Mouse (Mus musculus) neural tube, embryonic 13.5 days (tissue): Measurements from ENCODE around the gene Nckap5. TPM values are rescaled to one million over a fixed set of nuclear protein-coding genes. Genes with fewer than 3 reads are reported as not detected.
A peak's percentile ranks its signal among the peaks of the same experiment; 100 is the strongest.

Source experiments
- ATAC-seq: fragments of 200-750 bp; cut with Nextera tagmentation; 2 replicates; pipeline ENCODE4 v1.8.0; 2017; ENCODE audit warnings: low read depth, mild to moderate bottlenecking, moderate TSS enrichment, moderate library complexity
- H3K27ac ChIP-seq: fragments of 300-500 bp; sonication (generic); replicated peaks from 2 replicates; pipeline ENCODE4 v1.5.1; 2015; ENCODE audit warnings: moderate library complexity, mild to moderate bottlenecking, inconsistent platforms
- H3K27me3 ChIP-seq: fragments of 300-500 bp; sonication (generic); 2 replicates; pipeline ENCODE4 v1.6.1; 2015; ENCODE audit warnings: mild to moderate bottlenecking, inconsistent platforms
- H3K36me3 ChIP-seq: fragments of 300-500 bp; sonication (generic); 2 replicates; pipeline ENCODE4 v1.6.1; 2015; ENCODE audit warnings: mild to moderate bottlenecking, inconsistent platforms
- H3K4me1 ChIP-seq: fragments of 300-500 bp; sonication (generic); replicated peaks from 2 replicates; pipeline ENCODE4 v1.6.1; 2015; ENCODE audit warnings: inconsistent platforms
- H3K4me2 ChIP-seq: fragments of 300-500 bp; sonication (generic); 2 replicates; pipeline ENCODE4 v1.6.1; 2015; ENCODE audit warnings: inconsistent platforms, mild to moderate bottlenecking, moderate library complexity
- H3K4me3 ChIP-seq: fragments of 300-500 bp; sonication (generic); 2 replicates; pipeline ENCODE4 v1.5.1; 2015; ENCODE audit warnings: mild to moderate bottlenecking, inconsistent platforms
- H3K9ac ChIP-seq: fragments of 300-500 bp; sonication (generic); 2 replicates; pipeline ENCODE4 v1.6.1; 2015; ENCODE audit warnings: moderate library complexity, mild to moderate bottlenecking, inconsistent platforms
- H3K9me3 ChIP-seq: fragments of 300-500 bp; sonication (generic); 2 replicates; pipeline ENCODE4 v1.6.1; 2016; ENCODE audit warnings: inconsistent platforms
- WGBS: fragments of 180-500 bp; shearing (Covaris S2); methylation state at CpG from one replicate; pipeline ENCODE4 v1.1.7; 2015; 5-methylcytosine and 5-hydroxymethylcytosine counted together
- polyA plus RNA-seq: library from polyadenylated mRNA; unstranded; fragments of >200 nt; fragmentation: Nextera tagmentation; extraction: Ambion mirVana; gene quantifications from 2 replicates; pipeline ENCODE4 v1.2.1, GENCODE M21; 2015

The Nckap5 gene
- polyA plus RNA-seq, 1 experiment from 2014 or later, result 18.3 TPM

DNA sequence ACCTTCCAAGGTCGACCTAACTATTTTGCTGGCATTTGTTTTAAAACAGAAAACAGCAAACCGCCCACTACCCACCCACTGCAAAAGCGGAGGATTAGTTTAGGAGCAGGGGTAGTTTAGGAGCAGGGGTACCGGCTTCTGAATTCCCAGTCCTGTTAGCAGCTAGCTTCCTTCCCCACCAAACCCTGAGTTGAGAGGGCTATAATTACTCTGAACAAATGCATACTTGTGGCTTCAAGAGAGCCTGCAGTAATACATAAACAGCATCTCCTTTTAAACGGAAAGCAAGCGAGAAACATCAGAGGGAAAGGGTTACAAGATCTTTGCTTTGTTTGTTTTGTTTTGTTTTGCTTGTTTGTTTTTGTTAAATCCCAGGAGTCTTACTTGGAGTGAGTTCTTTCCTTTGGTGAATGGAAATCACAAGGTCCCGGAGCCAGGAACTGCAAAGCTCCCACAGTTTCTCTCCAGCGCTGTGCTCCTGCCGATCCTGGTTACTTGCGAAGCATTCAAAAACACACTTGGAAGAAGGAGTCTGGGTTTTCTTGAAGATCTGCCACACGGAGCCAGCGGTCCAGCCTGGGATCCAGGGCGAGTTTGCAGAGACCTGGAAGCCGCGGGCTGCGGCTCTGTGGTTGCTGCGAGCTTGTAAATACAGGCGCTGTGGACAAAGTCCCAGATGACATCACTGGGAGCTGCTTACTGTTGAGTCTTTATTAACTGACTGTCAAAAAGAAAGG, 92.9 kb downstream of the Nckap5 start:
- H3K27ac ChIP-seq, result peak overlapping the region; percentile 77
- ATAC-seq, result peak; percentile 82
- no peaks in the 10 kb centered on the region for H3K36me3 ChIP-seq
- no peaks in the 10 kb centered on the region; the same call in 1 of the 2 replicates for H3K27me3 ChIP-seq
- peak overlapping the region; percentile 43 for H3K4me3 ChIP-seq
- H3K4me1 ChIP-seq, result peaks cover 49% of the 10 kb centered on the region
- H3K9me3 ChIP-seq, result no peaks in the 10 kb centered on the region
- peak overlapping the region; percentile 67 for H3K9ac ChIP-seq
- H3K4me2 ChIP-seq, result peak overlapping the region; percentile 72
- WGBS, result 3% methylated on average over 18 of the region's 18 CpGs

GRCm38 (mm10) chr1:126731691-126732090, 98.9 kb downstream of the Nckap5 start:
- no peak for ATAC-seq
- H3K4me3 ChIP-seq, result no peak overlapping the region
- H3K27ac ChIP-seq, result no peak overlapping the region
- no peaks in the 10 kb centered on the region for H3K36me3 ChIP-seq
- no peak overlapping the region for H3K9ac ChIP-seq
- no peaks in the 10 kb centered on the region; the same call in 1 of the 2 replicates for H3K27me3 ChIP-seq
- peaks cover 28% of the 10 kb centered on the region for H3K4me1 ChIP-seq
- no peaks in the 10 kb centered on the region for H3K9me3 ChIP-seq
- H3K4me2 ChIP-seq, result no peak overlapping the region

DNA sequence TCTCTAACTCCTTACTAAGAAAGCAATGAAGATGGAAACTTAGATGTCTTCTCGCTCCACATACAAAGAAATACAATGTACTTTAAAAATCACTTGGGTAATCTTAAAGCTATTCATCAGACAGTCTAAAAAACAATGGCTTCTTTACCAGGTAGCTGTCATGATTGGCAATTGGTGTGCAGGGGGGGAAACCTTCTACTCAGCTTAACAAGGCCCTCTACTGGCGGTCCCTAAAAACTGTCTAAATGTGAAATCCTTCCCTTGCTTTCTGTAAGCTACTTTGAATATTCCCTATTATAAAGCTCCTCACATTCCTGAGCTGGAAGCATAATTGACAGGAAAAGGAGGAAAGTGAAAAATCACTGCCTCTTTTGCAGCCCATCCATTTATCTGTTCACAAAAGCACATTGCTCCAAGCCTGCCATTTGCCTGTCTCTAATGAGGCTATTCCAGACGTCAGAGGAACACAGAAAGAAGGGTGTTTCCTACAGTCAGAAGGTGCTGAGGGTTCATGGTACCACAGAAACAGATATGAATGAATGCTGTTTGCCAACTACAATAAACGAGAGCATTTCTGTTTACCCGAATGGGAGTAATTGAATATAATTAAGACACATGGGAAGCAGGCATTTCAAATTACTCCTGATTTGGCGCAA, 104.1 kb downstream of the Nckap5 start:
- Histone ChIP-seq H3K27ac (peak overlapping the region; percentile 29), H3K9ac (no peak overlapping the region), H3K4me2 (no peak overlapping the region), H3K4me3 (no peak overlapping the region), H3K27me3 (no peaks in the 10 kb centered on the region), H3K36me3 (no peaks in the 10 kb centered on the region), H3K9me3 (no peaks in the 10 kb centered on the region), H3K4me1 (peaks cover 21% of the 10 kb centered on the region)
- ATAC-seq, result no peak; the same call in 1 of the 2 replicates
- 28% methylated on average over 6 of the region's 6 CpGs for WGBS

DNA sequence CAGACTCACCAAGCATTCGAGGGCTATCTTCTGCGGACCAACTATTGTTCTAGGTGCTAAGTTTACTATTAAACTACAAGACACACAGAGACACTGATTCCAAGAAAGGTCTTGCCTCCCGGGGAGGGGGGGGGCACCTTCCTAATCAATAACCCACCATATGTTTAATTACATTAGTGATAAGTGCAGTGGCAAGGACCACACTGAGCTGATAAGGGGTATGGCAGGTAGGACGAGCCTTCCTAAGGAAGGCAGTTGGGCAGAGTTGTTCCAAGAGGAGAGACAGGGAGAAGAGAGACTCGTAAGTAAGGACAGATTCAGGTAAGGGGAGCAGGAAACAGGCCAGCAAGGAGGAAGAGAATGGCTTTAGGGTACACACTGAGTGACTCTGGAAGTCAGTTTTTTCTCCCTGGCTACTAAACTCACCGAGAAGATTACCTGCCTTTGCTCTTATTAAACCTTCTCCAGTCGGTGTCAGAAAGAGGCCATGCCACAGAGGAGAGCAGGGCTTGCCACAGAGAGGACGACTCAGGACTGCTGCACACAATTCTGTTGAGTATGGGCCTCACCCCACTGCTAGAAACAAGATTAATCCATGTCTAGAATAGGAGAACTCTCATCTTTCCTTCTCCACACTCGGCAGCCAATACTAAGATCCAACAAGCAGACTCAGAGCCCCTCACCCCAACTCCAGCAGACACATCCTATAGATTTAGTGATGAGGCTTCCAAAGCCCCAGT, 104.8 kb downstream of the Nckap5 start:
- Histone ChIP-seq H3K9me3 (no peaks in the 10 kb centered on the region), H3K4me3 (no peak overlapping the region), H3K4me2 (no peak overlapping the region), H3K4me1 (peaks cover 21% of the 10 kb centered on the region), H3K27ac (0 out of 2 replicates have a peak overlapping the region, but pooled peaks have one; percentile 7), H3K27me3 (no peaks in the 10 kb centered on the region), H3K9ac (no peak overlapping the region), H3K36me3 (no peaks in the 10 kb centered on the region)
- ATAC-seq, result no peak
- WGBS, result 68% methylated on average over 9 of the region's 9 CpGs

GRCm38 (mm10) chr1:126721917-126722316, 108.7 kb downstream of the Nckap5 start:
- Histone ChIP-seq H3K9ac (no peak overlapping the region), H3K36me3 (no peaks in the 10 kb centered on the region), H3K4me1 (peaks cover 15% of the 10 kb centered on the region), H3K27ac (no peak overlapping the region; the same call in 1 of the 2 replicates), H3K27me3 (no peaks in the 10 kb centered on the region), H3K9me3 (no peaks in the 10 kb centered on the region), H3K4me3 (no peak overlapping the region), H3K4me2 (no peak overlapping the region)
- ATAC-seq, result no peak
- 87% methylated on average over 1 of the region's 1 CpGs for WGBS

GRCm38 (mm10) chr1:126719733-126720348, 110.8 kb downstream of the Nckap5 start:
- Histone ChIP-seq H3K4me1 (no peaks in the 10 kb centered on the region), H3K4me2 (no peak overlapping the region), H3K36me3 (no peaks in the 10 kb centered on the region), H3K9me3 (0 out of 2 replicates have a peak, but pooled peaks cover 5% of the 10 kb centered on the region), H3K4me3 (no peak overlapping the region), H3K27ac (no peak overlapping the region), H3K9ac (no peak overlapping the region), H3K27me3 (no peaks in the 10 kb centered on the region)
- no peak for ATAC-seq
- WGBS, result 78% methylated on average over 5 of the region's 5 CpGs

DNA sequence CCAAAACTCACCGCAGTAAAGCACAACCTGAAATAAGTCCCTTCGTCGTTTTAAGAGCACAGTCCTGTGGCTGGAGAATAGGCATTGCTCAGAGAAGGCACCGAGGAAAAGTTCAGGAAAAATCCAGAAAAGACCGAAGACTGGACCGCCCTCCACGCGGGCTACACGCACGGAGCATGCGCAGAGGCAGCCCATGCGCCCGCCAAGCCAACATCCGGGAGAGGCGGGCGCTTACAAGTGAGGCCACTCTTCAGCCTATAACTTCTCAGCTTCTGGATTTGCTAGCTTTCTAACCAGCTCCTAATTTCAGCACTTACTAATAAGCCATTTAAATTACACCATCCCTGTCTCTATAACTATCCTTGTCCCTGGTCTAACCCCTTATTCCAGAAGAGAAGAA, 124.0 kb downstream of the Nckap5 start:
- Histone ChIP-seq H3K9me3 (no peaks in the 10 kb centered on the region), H3K36me3 (no peaks in the 10 kb centered on the region), H3K27me3 (no peaks in the 10 kb centered on the region), H3K4me2 (no peak overlapping the region), H3K9ac (no peak overlapping the region), H3K4me1 (peaks cover 8% of the 10 kb centered on the region; the same call in 1 of the 2 replicates), H3K4me3 (no peak overlapping the region), H3K27ac (no peak overlapping the region)
- ATAC-seq, result no peak
- 94% methylated on average over 16 of the region's 16 CpGs for WGBS

DNA sequence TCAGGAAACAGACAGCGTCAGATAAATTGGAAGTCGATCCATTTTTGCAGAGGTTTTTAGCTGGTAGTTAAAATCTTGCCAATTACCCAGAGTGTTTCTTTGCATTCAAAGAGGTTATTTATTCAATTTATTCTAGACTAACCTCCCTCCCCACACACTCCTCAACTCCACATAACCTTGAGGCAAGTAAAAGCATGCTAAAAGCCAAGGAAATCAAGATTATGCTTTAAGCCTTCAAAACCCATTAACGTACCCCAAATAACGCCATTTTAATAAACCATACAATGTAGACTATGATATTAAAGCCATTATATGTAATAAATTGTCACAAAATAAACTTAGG, 129.7 kb downstream of the Nckap5 start:
- WGBS, result 51% methylated on average over 4 of the region's 4 CpGs
- H3K27me3 ChIP-seq, result no peaks in the 10 kb centered on the region
- peak overlapping the region; percentile 84 for H3K27ac ChIP-seq
- no peaks in the 10 kb centered on the region for H3K36me3 ChIP-seq
- peak; percentile 37; the same call in 1 of the 2 replicates for ATAC-seq
- no peak overlapping the region for H3K9ac ChIP-seq
- peaks cover 13% of the 10 kb centered on the region for H3K4me1 ChIP-seq
- H3K4me3 ChIP-seq, result no peak overlapping the region
- no peaks in the 10 kb centered on the region for H3K9me3 ChIP-seq
- peak overlapping the region; percentile 36 for H3K4me2 ChIP-seq

DNA sequence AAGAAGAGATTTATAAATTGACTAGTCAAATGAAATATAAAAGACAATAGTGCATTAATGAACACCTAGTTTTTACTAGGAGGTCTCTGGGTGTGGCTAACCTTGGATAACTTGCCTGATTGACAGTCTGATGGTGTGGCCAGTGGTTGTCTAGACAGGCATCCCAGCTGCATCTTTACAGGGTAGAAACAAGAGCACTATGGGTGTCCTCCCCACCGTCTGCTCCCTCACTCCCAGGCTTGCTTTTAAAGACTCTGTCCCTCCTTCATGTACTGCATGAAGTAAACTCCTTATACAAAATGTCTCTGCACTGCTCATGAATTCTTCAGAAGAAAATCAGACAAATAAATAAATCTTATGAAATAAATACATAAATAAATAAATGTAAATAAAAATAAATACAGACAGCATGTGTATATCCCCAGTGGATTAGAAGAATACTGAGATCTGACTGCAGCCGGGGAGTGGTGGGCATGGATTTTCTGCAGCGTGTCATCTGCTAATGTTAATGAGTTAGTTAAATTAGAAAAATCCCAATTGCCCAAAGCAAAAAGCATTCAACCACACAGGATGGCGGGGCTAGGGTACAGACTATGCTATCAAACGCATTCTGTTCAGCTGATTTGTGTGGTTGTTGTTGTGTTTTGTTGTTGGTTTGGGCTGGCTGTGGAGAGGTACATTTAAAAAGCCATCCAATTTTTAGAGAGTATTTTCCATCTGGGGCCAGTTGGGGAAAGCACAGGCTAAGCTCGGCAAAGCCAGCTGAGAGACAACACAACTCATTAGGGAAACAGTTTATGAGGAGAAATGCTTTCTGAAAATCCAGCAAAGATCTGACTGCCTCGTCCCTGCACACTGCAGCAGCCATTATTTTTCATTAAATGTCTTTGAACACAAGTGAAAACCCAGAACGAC, 130.3 kb downstream of the Nckap5 start:
- H3K36me3 ChIP-seq, result no peaks in the 10 kb centered on the region
- WGBS, result 28% methylated on average over 8 of the region's 8 CpGs
- no peak overlapping the region for H3K4me3 ChIP-seq
- no peaks in the 10 kb centered on the region for H3K9me3 ChIP-seq
- peak overlapping the region; percentile 36 for H3K4me2 ChIP-seq
- H3K9ac ChIP-seq, result no peak overlapping the region
- peak overlapping the region; percentile 84 for H3K27ac ChIP-seq
- no peaks in the 10 kb centered on the region for H3K27me3 ChIP-seq
- peaks cover 16% of the 10 kb centered on the region for H3K4me1 ChIP-seq
- peak; percentile 88 for ATAC-seq

- Histone ChIP-seq H3K9me3 (no peaks in the 10 kb centered on the region), H3K36me3 (no peaks in the 10 kb centered on the region), H3K27ac (no peak overlapping the region), H3K4me1 (peaks cover 6% of the 10 kb centered on the region), H3K9ac (no peak overlapping the region), H3K27me3 (no peaks in the 10 kb centered on the region), H3K4me3 (no peak overlapping the region), H3K4me2 (no peak overlapping the region)
- no peak for ATAC-seq
- WGBS, result 89% methylated on average over 7 of the region's 7 CpGs
These were observed 137.0 kb downstream of the Nckap5 start for GRCm38 (mm10) chr1:126693585-126693984.

GRCm38 (mm10) chr1:126688593-126688992, 142.0 kb downstream of the Nckap5 start:
- Histone ChIP-seq H3K27ac (peak overlapping the region; percentile 2; the same call in 1 of the 2 replicates), H3K4me1 (peaks cover 45% of the 10 kb centered on the region), H3K36me3 (no peaks in the 10 kb centered on the region), H3K9ac (no peak overlapping the region), H3K4me3 (no peak overlapping the region), H3K9me3 (no peaks in the 10 kb centered on the region), H3K27me3 (no peaks in the 10 kb centered on the region), H3K4me2 (no peak overlapping the region)
- no peak for ATAC-seq
- 53% methylated on average over 5 of the region's 5 CpGs for WGBS
